Mouse (Mus musculus) gastrocnemius, adult 8-10 months (tissue): ENCODE measurements around the gene Glod5. TPM values are rescaled to one million over a fixed set of nuclear protein-coding genes. Genes with fewer than 3 reads are reported as not detected.

Experiments
- DNase-seq, 2 experiments: peaks; one replicate each; pipeline ENCODE4 v3.0.0; 2022; ENCODE audit warnings: low spot score in 2 of 2
- total RNA-seq, 4 experiments: library from RNA; stranded (reverse); gene quantifications; 2 replicates each; pipeline ENCODE4 v1.2.4; 2022

Glod5 gene
- total RNA-seq, 4 experiments from 2014 or later: not detected

DNA sequence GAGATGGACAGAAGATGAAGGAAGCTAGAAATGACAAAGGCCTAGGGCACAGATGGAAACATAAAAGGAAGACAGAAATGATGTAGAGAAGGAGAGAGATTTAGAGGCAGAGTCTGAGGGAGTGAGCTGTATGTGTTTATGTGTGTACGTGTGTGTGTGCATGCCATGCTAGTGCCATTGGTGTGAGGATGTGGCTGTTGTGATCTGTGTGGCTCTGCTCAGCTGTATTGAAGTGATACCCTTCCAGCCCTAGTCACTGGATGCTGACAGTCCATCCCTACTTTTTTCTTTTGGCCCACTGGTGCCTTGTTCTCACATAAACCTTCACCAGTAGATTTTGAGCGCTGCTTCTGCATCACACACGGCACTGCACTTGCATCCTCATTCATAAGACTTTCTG lies 49.4 kb downstream of the Glod5 start:
- DNase-seq: no peak

GRCm38 (mm10) chrX:7968226-7968625 lies 50.1 kb downstream of the Glod5 start:
- no peak for DNase-seq

DNA sequence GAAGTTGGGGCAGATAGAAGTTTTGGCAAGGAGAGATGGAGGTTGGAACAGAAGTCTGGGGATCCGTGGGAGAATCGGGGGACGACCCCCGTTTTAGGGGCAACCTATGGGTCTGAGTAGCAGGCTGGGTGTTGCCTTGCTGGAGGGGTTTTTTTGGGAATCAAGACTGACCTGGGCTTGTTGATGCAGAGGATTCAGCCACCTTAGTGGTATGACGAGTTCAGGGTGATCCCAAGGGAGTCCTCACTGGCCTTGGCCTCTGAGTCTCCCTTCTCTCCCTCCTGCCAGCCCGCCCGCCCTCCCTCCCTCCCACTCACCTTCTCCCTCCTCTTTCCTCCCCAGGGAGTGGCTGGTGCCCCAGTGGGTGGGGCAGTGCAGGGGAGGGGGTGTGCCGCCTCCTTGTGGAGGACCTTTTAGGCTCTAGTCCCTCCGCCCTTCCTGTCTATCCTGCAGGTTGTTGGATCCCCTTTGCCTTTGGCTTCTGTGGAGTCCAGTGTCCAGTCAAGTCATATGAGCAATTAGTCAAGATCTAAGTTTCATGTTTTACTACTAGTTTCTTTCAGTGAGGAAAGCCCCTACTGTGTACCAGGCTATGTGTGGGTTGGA lies 50.6 kb downstream of the Glod5 start:
- no peak for DNase-seq

DNA sequence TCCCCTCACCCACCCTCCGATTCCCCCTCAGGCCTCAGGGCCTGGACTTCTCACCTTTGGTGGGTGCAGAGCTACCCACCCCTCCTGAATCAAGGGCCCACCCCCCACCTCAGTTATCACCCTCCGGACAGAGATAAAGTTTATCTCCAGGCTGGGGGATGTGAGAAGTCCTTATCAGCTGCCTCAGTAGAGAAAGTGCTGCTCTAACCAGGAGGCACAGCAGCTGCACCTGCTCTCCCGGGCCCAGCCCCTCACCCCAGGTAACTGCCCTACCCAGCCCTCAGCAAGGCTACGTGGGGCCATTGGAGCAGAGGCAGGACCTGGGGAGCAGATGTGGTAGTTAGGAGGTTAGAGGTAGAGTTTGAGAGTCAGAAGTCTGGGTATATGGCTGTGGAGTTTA lies 52.1 kb downstream of the Glod5 start:
- DNase-seq: no peak

DNA sequence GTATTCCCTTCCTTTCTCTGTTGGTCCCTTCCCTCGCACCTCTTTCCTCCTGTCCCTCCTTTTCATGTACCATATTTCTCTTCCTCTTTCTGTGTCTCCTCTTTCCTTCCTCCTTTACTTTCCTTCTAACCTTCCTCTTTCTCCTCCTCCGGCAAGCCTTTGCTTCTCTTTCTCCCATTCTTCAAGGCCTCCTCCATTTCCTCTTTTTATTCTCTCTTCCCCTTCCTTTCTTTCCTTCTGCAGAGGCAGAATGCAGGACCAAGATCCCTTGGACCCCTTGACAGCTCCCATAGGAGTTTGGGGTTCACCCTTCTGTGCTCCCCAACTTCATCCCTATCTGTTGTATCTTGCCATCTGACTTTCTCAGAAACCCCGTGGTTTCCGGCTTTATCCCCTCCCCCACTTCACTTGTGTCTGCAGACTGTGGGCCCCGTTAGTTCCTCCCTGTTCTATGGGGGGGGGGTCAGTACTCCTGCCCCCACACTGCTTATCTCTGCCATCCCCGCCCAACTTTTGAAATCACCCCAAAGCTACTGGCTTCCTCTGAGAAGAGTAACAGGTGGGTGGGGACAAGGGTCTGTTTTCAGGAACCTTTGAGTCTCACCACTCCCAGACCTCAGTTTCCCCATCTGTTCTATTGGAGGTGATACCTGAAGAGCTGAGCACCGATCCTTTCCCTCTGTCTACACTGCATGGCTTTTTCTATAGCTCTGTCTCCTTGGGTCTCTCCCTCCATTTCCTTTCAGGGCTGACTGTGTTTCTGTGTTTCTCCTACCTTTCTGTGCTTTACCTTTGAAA lies 54.3 kb downstream of the Glod5 start:
- no peak for DNase-seq

DNA sequence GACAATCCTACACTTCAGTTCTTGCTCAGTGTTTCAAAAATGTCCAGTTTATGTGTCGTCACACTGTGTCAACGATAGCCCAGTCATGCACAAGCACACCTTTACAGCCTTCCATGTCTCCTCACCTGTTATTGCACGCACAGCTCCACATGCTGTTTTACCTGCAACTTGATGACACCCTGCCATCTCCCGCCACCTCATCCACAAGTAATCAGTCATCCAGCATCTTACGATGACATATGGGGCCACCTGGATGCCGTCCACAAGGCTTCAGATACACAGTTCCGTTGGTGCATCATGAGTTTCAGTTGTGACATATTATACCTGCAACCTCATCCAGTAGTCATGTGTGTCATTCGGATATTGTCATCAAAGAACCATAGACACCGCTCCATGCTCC lies 59.4 kb downstream of the Glod5 start:
- DNase-seq: no peak

Other genes with a start within 250 kb of the Glod5 start
- 10 to 100 TPM; 15.5 to 19.4 (median 16.1) TPM for gene Gripap1, start 228.7 kb downstream of the Glod5 start, total RNA-seq
- gene Kcnd1, start 196.2 kb downstream of the Glod5 start, total RNA-seq: under 1 TPM; 0.05 to 0.16 (median 0.12) TPM
- gene Otud5, start 177.1 kb downstream of the Glod5 start, total RNA-seq: 10 to 100 TPM; 13.8 to 17.8 (median 15.6) TPM
- 1 to 10 TPM; 1.1 to 3.3 (median 1.7) TPM for gene Pim2, start 140.2 kb downstream of the Glod5 start, total RNA-seq
- gene Slc35a2, start 134.5 kb downstream of the Glod5 start, total RNA-seq: 10 to 100 TPM in 2 of 4 experiments, 1 to 10 TPM in 2; 8.5 to 11.3 (median 10.2) TPM
- 10 to 100 TPM; 17.3 to 20.6 (median 19.3) TPM for gene Pqbp1, start 119.2 kb downstream of the Glod5 start, total RNA-seq
- 10 to 100 TPM; 47.8 to 58.6 (median 53.9) TPM for gene Timm17b, start 119.1 kb downstream of the Glod5 start, total RNA-seq
- gene Gm10491, start 110.7 kb downstream of the Glod5 start, total RNA-seq: not detected
- 1 to 10 TPM in 1 of 4 experiments, under 1 TPM in 1, not detected in 2; 0.87 to 1.5 TPM for gene Gm10490, start 109.0 kb downstream of the Glod5 start, total RNA-seq
- gene Pcsk1n, start 98.7 kb downstream of the Glod5 start, total RNA-seq: not detected
- gene Eras, start 89.9 kb downstream of the Glod5 start, total RNA-seq: not detected
- 1 to 10 TPM; 3.8 to 6.2 (median 4.2) TPM for gene Hdac6, start 70.6 kb downstream of the Glod5 start, total RNA-seq
- under 1 TPM in 1 of 4 experiments, not detected in 3; 0.13 TPM for gene Gata1, start 40.4 kb downstream of the Glod5 start, total RNA-seq
- 1 to 10 TPM; 3.5 to 5.0 (median 4.3) TPM for gene Suv39h1, start 56.3 kb upstream of the Glod5 start, total RNA-seq
- under 1 TPM; 0.15 to 0.54 (median 0.45) TPM for gene Was, start 72.0 kb upstream of the Glod5 start, total RNA-seq
- gene Wdr13, start 114.4 kb upstream of the Glod5 start, total RNA-seq: 10 to 100 TPM in 2 of 4 experiments, 1 to 10 TPM in 2; 8.7 to 10.4 (median 9.6) TPM
- 100 to 1,000 TPM in 1 of 4 experiments, 10 to 100 TPM in 3; 45.7 to 121 (median 61.8) TPM for gene Rbm3, start 127.4 kb upstream of the Glod5 start, total RNA-seq
- 1 to 10 TPM; 2.3 to 3.6 (median 3.0) TPM for gene Tbc1d25, start 157.7 kb upstream of the Glod5 start, total RNA-seq
- 1 to 10 TPM; 5.4 to 8.3 (median 7.0) TPM for gene Ebp, start 175.0 kb upstream of the Glod5 start, total RNA-seq
- 1 to 10 TPM; 3.3 to 5.1 (median 4.2) TPM for gene Porcn, start 188.0 kb upstream of the Glod5 start, total RNA-seq
- gene Ftsj1, start 233.9 kb upstream of the Glod5 start, total RNA-seq: 10 to 100 TPM; 11.9 to 15.5 (median 14.0) TPM